Mouse (Mus musculus): ENCODE results near the gene Trim58. TPM values are rescaled to one million over a fixed set of nuclear protein-coding genes. Genes with fewer than 3 reads are reported as not detected.

The Trim58 gene
- polyA plus RNA-seq, 1 experiment from 2014 or later = not detected

GRCm38 (mm10) chr11:58655151-58655550 lies 14.9 kb downstream of the Trim58 start:
- Histone ChIP-seq H3K27me3 (no peaks in the 10 kb centered on the region), H3K9me3 (replicated peaks) (no peaks in the 10 kb centered on the region), H3K36me3 (no peaks in the 10 kb centered on the region), H3K9ac (no peak overlapping the region), H3K4me3 (replicated peaks) (no peak overlapping the region), H3K4me1 (no peaks in the 10 kb centered on the region), H3K4me2 (replicated peaks) (no peak overlapping the region), H3K27ac (replicated peaks) (no peak overlapping the region)
- no peak for ATAC-seq (ENCODE audit: insufficient number of reproducible peaks, low FRiP score, low TSS enrichment, low read depth)
- WGBS = 78% methylated on average over 3 of the region's 3 CpGs

- H3K4me2 ChIP-seq (replicated peaks) = no peak within 1 kb of the TSS
- no peak within 1 kb of the TSS for H3K9ac ChIP-seq
- ATAC-seq (ENCODE audit: insufficient number of reproducible peaks, low FRiP score, low TSS enrichment, low read depth) = no peak
- no peaks in the 10 kb centered on the region for H3K27me3 ChIP-seq
- no peaks in the 10 kb centered on the region for H3K36me3 ChIP-seq
- no peak within 1 kb of the TSS for H3K4me3 ChIP-seq (replicated peaks)
- no peak within 1 kb of the TSS for H3K27ac ChIP-seq (replicated peaks)
- WGBS = 86% methylated on average over 4 of the region's 4 CpGs
- no peaks in the 10 kb centered on the region for H3K9me3 ChIP-seq (replicated peaks)
- H3K4me1 ChIP-seq = no peaks in the 10 kb centered on the region
Observed at GRCm38 (mm10) chr11:58658596-58658995, 18.3 kb downstream of the Trim58 start, which contains the start of gene Olfr322. Gene Olfr322, plus strand, starts transcription at chr11:58658782.

DNA sequence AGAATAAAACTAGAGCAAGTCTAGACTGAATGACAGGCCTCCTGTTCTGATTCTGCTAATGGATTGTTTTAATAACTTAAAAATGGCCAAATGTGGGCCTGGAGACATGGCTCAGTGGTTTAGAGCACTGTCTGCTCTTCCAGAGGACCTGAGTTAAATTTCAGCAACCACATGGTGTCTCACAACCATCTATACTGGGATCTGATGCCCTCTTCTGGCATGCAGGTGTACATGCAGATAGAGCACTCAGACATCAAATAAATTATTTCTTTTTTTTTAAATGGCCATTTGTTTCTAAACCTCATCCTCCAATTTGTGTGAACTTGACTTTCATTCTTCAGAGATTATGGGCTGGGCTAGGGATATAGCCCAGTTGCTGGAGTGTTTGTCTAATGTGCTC lies 29.0 kb downstream of the Trim58 start:
- no peak for ATAC-seq (ENCODE audit: insufficient number of reproducible peaks, low FRiP score, low TSS enrichment, low read depth)

GRCm38 (mm10) chr11:58671825-58672224 lies 31.6 kb downstream of the Trim58 start:
- 50% methylated on average over 4 of the region's 4 CpGs for WGBS
- no peak overlapping the region for H3K4me2 ChIP-seq (replicated peaks)
- H3K27ac ChIP-seq (replicated peaks) = no peak overlapping the region
- no peaks in the 10 kb centered on the region for H3K9me3 ChIP-seq (replicated peaks)
- H3K36me3 ChIP-seq = no peaks in the 10 kb centered on the region
- no peak overlapping the region for H3K9ac ChIP-seq
- no peaks in the 10 kb centered on the region for H3K4me1 ChIP-seq
- no peak for ATAC-seq (ENCODE audit: insufficient number of reproducible peaks, low FRiP score, low TSS enrichment, low read depth)
- H3K27me3 ChIP-seq = no peaks in the 10 kb centered on the region
- no peak overlapping the region for H3K4me3 ChIP-seq (replicated peaks)

More for the DNA sequence above, 29.0 kb downstream of the Trim58 start:
- H3K9me3 ChIP-seq (replicated peaks) = no peaks in the 10 kb centered on the region
- H3K27me3 ChIP-seq = no peaks in the 10 kb centered on the region
- H3K4me2 ChIP-seq (replicated peaks) = no peak overlapping the region
- no peaks in the 10 kb centered on the region for H3K36me3 ChIP-seq
- H3K4me1 ChIP-seq = no peaks in the 10 kb centered on the region
- no peak overlapping the region for H3K9ac ChIP-seq
- H3K27ac ChIP-seq (replicated peaks) = no peak overlapping the region
- no peak overlapping the region for H3K4me3 ChIP-seq (replicated peaks)

DNA sequence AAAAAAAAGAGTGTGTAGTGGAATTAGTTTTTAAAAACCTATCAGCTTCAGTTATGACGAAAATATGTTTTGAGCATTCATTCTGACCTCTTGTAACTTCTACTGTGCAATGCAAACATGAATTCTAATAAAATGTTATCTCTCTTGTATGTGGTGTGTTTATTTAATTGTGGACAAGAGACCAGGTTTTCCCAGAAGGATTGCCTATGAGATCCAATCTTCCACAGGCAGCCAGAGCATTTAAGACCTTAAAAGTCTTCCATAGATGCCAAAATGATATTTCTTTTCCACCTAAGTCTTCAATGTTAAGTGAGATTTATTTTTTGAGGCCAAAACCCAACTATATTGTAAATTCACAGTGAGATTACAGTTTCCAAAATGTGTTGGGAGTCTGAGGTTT lies 40.5 kb downstream of the Trim58 start, which contains the start of gene Olfr320:
Olfr320 (plus strand) TSS at position 301 of the 400 bp plus-strand sequence.
- H3K36me3 ChIP-seq = no peaks in the 10 kb centered on the region
- no peaks in the 10 kb centered on the region for H3K9me3 ChIP-seq (replicated peaks)
- H3K27ac ChIP-seq (replicated peaks) = no peak within 1 kb of the TSS
- ATAC-seq (ENCODE audit: insufficient number of reproducible peaks, low FRiP score, low TSS enrichment, low read depth) = no peak
- 74% methylated on average over 1 of the region's 1 CpGs for WGBS
- no peaks in the 10 kb centered on the region for H3K4me1 ChIP-seq
- H3K9ac ChIP-seq = no peak within 1 kb of the TSS
- H3K4me2 ChIP-seq (replicated peaks) = no peak within 1 kb of the TSS
- H3K27me3 ChIP-seq = no peaks in the 10 kb centered on the region
- H3K4me3 ChIP-seq (replicated peaks) = no peak within 1 kb of the TSS

- Histone ChIP-seq H3K4me1 (no peaks in the 10 kb centered on the region), H3K27ac (replicated peaks) (no peak within 1 kb of the TSS), H3K4me3 (replicated peaks) (no peak within 1 kb of the TSS), H3K9ac (no peak within 1 kb of the TSS), H3K4me2 (replicated peaks) (no peak within 1 kb of the TSS), H3K9me3 (replicated peaks) (no peaks in the 10 kb centered on the region), H3K36me3 (no peaks in the 10 kb centered on the region), H3K27me3 (no peaks in the 10 kb centered on the region)
- WGBS = 81% methylated on average over 3 of the region's 3 CpGs
- ATAC-seq (ENCODE audit: insufficient number of reproducible peaks, low FRiP score, low TSS enrichment, low read depth) = no peak
Observed at GRCm38 (mm10) chr11:58698862-58699261, 58.6 kb downstream of the Trim58 start, which contains the start of gene Olfr319. Gene Olfr319, plus strand, starts transcription at chr11:58699162.

Other genes with a start within 250 kb of the Trim58 start
- gene 1810065E05Rik, start 219.4 kb upstream of the Trim58 start, polyA plus RNA-seq (2015; fragmentation: Nextera tagmentation; extraction: Ambion mirVana) = not detected in 2 replicates
- not detected in 2 replicates for gene Gm12253, start 207.9 kb upstream of the Trim58 start, polyA plus RNA-seq (2015; fragmentation: Nextera tagmentation; extraction: Ambion mirVana)
- gene Lypd9, start 187.5 kb upstream of the Trim58 start, polyA plus RNA-seq (2015; fragmentation: Nextera tagmentation; extraction: Ambion mirVana) = not detected in 2 replicates
- 0.24 and 0.29 TPM in 2 replicates for gene Olfr30, start 178.2 kb upstream of the Trim58 start, polyA plus RNA-seq (2015; fragmentation: Nextera tagmentation; extraction: Ambion mirVana)
- 0.11 and 0.31 TPM in 2 replicates for gene Olfr332, start 147.9 kb upstream of the Trim58 start, polyA plus RNA-seq (2015; fragmentation: Nextera tagmentation; extraction: Ambion mirVana)
- gene Olfr331, start 137.9 kb upstream of the Trim58 start, polyA plus RNA-seq (2015; fragmentation: Nextera tagmentation; extraction: Ambion mirVana) = not detected in 2 replicates
- 0.14 and 0.36 TPM in 2 replicates for gene Olfr330, start 105.6 kb upstream of the Trim58 start, polyA plus RNA-seq (2015; fragmentation: Nextera tagmentation; extraction: Ambion mirVana)
- 0.16 TPM in 1 of 2 replicates, not detected in the other for gene Olfr329-ps, start 94.0 kb upstream of the Trim58 start, polyA plus RNA-seq (2015; fragmentation: Nextera tagmentation; extraction: Ambion mirVana)
- 0.08 TPM in 1 of 2 replicates, not detected in the other for gene Olfr328, start 84.8 kb upstream of the Trim58 start, polyA plus RNA-seq (2015; fragmentation: Nextera tagmentation; extraction: Ambion mirVana)
- gene Olfr224, start 69.9 kb upstream of the Trim58 start, polyA plus RNA-seq (2015; fragmentation: Nextera tagmentation; extraction: Ambion mirVana) = 0.12 TPM in 1 of 2 replicates, not detected in the other
- not detected in 2 replicates for gene Olfr325, start 62.7 kb upstream of the Trim58 start, polyA plus RNA-seq (2015; fragmentation: Nextera tagmentation; extraction: Ambion mirVana)
- gene Olfr324, start 45.4 kb upstream of the Trim58 start, polyA plus RNA-seq (2015; fragmentation: Nextera tagmentation; extraction: Ambion mirVana) = not detected in 2 replicates
- gene 2210407C18Rik, start 24.4 kb upstream of the Trim58 start, polyA plus RNA-seq (2015; fragmentation: Nextera tagmentation; extraction: Ambion mirVana) = not detected in 2 replicates
- gene Olfr323, start 10.0 kb upstream of the Trim58 start, polyA plus RNA-seq (2015; fragmentation: Nextera tagmentation; extraction: Ambion mirVana) = 0.12 and 0.16 TPM in 2 replicates
- 0.11 TPM in 1 of 2 replicates, not detected in the other for gene Olfr322, start 18.3 kb downstream of the Trim58 start, polyA plus RNA-seq (2015; fragmentation: Nextera tagmentation; extraction: Ambion mirVana)
- gene Olfr320, start 40.6 kb downstream of the Trim58 start, polyA plus RNA-seq (2015; fragmentation: Nextera tagmentation; extraction: Ambion mirVana) = not detected in 2 replicates
- gene Olfr319, start 58.7 kb downstream of the Trim58 start, polyA plus RNA-seq (2015; fragmentation: Nextera tagmentation; extraction: Ambion mirVana) = not detected in 2 replicates
- not detected in 2 replicates for gene Olfr318, start 83.5 kb downstream of the Trim58 start, polyA plus RNA-seq (2015; fragmentation: Nextera tagmentation; extraction: Ambion mirVana)
- 0.11 TPM in 1 of 2 replicates, not detected in the other for gene Olfr317, start 98.7 kb downstream of the Trim58 start, polyA plus RNA-seq (2015; fragmentation: Nextera tagmentation; extraction: Ambion mirVana)
- 0.16 TPM in 1 of 2 replicates, not detected in the other for gene Olfr316, start 112.3 kb downstream of the Trim58 start, polyA plus RNA-seq (2015; fragmentation: Nextera tagmentation; extraction: Ambion mirVana)
- not detected in 2 replicates for gene Olfr315, start 132.7 kb downstream of the Trim58 start, polyA plus RNA-seq (2015; fragmentation: Nextera tagmentation; extraction: Ambion mirVana)
- not detected in 2 replicates for gene Olfr314, start 142.5 kb downstream of the Trim58 start, polyA plus RNA-seq (2015; fragmentation: Nextera tagmentation; extraction: Ambion mirVana)
- gene Fam183b, start 161.5 kb downstream of the Trim58 start, polyA plus RNA-seq (2015; fragmentation: Nextera tagmentation; extraction: Ambion mirVana) = 8.8 and 13.1 TPM in 2 replicates
- gene Olfr313, start 174.5 kb downstream of the Trim58 start, polyA plus RNA-seq (2015; fragmentation: Nextera tagmentation; extraction: Ambion mirVana) = 0.08 TPM in 1 of 2 replicates, not detected in the other
- not detected in 2 replicates for gene Olfr312, start 188.8 kb downstream of the Trim58 start, polyA plus RNA-seq (2015; fragmentation: Nextera tagmentation; extraction: Ambion mirVana)
- not detected in 2 replicates for gene Olfr311, start 198.8 kb downstream of the Trim58 start, polyA plus RNA-seq (2015; fragmentation: Nextera tagmentation; extraction: Ambion mirVana)
- gene Gm12258, start 206.7 kb downstream of the Trim58 start, polyA plus RNA-seq (2015; fragmentation: Nextera tagmentation; extraction: Ambion mirVana) = 7.3 and 10.0 TPM in 2 replicates
- 7.1 and 7.2 TPM in 2 replicates for gene 2810021J22Rik, start 226.8 kb downstream of the Trim58 start, polyA plus RNA-seq (2015; fragmentation: Nextera tagmentation; extraction: Ambion mirVana)